Mouse (Mus musculus) cerebellum, adult (tissue): ENCODE results near the gene Lpcat3.
"Not testable (repeated sequence)": the region's sequence is repeated elsewhere in the genome, so short reads cannot be mapped to it uniquely, and the experiment has no call there.

ENCODE experiments used
- ATAC-seq: cut with Nextera tagmentation; 2 replicates; pipeline ENCODE4 v1.9.2; 2017; ENCODE audit warnings: mild to moderate bottlenecking, moderate library complexity, mixed read lengths; ENCODE audit not compliant: insufficient number of reproducible peaks, low FRiP score, low TSS enrichment

Gene Lpcat3

DNA sequence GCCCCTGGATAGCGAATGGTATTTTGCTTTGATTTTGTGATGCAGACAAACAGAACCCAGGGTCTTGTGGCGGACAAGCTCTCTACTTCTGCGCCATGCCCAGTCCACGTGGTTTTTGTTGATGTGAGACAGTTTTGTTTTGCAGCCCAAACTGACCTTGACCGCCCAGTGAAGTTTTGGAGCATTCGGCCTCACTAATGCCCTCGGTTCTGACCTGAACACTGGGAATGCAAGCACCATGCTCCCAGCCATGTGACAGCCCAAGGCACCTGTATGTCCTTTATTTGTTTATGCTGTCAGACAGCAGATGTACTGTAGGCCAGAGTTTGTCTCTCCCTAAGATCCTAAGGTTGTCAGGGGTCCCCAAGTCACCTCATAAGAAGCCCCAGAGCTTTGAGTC is 11.8 kb downstream of the Lpcat3 start:
- ATAC-seq, result no peak

GRCm38 (mm10) chr6:124676171-124676570 is 13.3 kb downstream of the Lpcat3 start:
- no peak for ATAC-seq

DNA sequence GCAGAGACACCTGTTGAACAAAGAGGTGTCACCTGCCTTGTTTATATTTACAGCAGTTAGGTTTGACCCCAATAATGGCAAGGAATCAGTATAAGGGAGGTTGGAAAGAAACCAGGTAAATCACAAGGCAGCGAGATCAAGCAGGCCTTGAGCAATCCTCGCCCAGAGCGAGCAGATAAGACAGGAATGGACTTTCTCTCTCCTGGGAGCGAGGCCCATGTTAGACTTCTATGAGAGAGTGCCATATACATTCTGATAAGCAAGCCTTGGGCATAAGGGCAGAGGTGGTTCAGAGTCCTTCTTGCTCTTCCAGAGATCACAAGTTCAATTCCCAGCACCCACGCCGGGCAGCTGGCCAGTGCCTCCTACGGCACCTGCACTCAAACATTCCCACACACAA is 15.9 kb downstream of the Lpcat3 start:
- no peak for ATAC-seq

DNA sequence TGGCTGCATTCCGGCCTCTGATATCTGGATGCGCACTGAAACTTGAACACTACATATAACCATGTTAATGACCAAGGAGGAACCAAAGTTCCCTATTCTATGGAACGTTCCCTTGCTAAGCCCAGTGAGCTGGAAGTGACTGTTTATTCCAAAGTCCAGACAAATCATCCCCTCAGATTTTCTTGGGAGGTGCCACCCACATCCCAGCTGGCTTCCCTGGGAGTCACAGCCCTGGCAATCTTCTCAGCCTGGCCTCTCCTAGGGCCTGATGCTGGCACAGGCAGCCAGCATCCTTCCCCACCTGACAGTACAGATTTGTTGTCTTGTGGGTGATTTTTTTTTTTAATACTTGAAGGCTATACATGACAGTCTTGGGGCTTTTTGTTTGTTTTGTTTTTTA is 16.7 kb downstream of the Lpcat3 start:
- ATAC-seq, result no peak

- not testable (repeated sequence) for ATAC-seq
These were observed 19.5 kb downstream of the Lpcat3 start for GRCm38 (mm10) chr6:124682291-124682690.

DNA sequence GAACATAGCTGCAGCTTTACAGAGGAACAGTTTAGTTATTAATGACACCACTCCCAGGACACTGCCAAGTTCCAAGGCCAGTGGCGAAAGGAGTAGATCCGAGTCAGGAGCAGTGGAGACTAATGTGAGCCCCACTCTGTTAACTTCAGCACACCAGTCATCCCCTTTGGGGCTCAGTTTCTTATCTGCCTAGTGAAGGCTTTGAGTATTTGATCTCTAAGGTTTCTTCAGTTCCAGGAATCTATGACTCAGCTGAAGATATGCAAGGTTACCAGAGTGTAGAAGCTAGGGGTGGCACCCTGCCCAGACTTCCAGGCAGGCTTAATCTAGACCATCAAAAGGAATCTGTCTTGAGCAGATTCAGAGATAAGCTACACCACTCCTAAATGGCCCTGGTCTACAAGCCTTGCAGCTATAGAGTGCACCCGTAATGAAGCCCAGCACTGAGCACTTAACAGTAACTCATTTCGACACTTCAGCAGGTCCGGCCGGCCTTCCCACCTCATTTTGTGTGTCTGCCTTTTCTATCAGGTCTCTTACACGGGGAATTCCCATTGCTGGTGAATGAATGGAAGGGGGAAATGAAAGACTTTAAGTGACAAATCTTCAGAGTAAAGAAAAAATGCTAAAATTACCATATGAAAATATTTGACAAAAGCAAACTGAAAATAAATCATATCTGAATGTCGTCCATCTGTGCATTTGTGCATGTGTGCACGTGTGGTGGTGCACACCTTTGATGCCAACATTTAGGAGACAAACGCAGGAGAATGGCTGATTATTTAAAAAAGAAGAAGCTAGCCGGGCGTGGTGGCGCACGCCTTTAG is 21.0 kb downstream of the Lpcat3 start:
- no peak; the same call in 1 of the 2 replicates for ATAC-seq

DNA sequence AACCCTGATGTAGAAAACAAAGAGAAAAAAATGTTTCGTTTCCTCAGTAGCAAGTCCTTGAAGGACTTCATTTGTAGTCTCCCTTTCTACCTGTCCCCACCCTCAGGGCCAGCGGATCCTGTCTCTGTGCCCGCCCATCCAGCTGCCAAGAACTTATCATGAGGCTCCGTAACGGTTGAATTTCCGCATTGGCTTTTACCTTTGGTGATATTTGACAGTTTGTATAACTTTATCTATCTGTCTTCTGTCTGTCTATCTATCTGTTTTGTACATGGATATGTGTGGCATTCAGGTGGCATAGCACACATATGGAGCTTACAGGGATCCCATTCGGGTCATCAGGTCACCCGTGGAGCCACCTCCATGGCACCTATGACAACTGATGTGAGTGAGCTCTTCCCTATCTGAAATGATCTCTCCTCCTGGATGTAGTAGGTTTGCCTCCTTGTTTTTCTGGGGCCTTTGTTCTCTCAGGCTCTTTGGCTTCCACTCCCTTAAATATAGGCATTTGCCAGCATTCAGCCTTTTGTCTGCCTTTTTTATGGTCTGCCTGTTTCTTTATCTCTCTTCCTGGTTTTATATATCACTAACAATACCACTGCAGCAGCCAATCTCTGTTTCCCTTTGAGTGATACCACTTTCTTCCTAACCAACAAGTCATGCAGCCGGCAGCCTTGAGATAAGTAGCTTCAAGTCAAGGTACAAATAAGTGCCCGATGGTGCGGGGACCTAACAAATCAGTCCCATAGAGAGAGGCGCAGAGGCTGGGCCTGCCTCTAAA is 23.0 kb downstream of the Lpcat3 start:
- ATAC-seq, result no peak

DNA sequence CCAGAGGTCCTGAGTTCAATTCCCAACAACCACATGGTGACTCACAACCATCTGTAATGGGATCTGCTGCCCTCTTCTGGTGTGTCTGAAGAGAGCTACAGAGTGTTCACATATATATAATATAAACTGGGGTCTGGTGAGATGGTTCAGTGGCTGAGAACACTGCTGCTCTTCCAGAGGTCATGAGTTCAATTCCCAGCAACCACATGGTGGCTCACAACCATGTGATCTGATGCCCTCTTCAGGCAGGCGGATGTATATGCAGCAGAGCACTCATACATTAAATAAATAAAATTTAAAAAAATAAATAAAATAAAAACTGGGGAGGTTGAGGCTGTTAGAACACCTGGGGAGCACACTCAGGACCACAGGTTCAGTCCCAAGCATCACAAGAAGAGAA is 23.8 kb downstream of the Lpcat3 start:
- ATAC-seq, result not testable (repeated sequence)

GRCm38 (mm10) chr6:124688151-124688758 is 25.4 kb downstream of the Lpcat3 start:
- no peak for ATAC-seq

- no peak for ATAC-seq
These were observed 26.2 kb downstream of the Lpcat3 start for GRCm38 (mm10) chr6:124689011-124689410.

DNA sequence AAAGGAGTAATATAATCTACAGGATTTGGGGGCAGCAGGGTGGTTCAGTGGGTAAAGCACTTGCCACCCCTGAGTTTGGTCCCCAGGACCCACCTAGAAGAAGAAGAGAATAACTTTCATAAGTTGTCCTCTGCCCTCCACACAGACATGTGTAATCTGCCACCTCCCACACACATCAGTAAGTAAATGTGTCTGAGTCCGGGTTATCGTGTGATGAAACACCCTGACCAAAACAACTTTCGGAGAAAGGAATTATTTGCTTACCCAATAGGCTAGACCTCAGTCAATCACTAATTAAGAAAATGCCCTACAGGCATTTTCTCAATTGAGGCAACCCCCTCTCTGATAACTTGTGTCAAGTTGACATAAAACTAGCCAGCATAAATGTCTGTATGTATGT is 27.7 kb downstream of the Lpcat3 start:
- ATAC-seq, result no peak

DNA sequence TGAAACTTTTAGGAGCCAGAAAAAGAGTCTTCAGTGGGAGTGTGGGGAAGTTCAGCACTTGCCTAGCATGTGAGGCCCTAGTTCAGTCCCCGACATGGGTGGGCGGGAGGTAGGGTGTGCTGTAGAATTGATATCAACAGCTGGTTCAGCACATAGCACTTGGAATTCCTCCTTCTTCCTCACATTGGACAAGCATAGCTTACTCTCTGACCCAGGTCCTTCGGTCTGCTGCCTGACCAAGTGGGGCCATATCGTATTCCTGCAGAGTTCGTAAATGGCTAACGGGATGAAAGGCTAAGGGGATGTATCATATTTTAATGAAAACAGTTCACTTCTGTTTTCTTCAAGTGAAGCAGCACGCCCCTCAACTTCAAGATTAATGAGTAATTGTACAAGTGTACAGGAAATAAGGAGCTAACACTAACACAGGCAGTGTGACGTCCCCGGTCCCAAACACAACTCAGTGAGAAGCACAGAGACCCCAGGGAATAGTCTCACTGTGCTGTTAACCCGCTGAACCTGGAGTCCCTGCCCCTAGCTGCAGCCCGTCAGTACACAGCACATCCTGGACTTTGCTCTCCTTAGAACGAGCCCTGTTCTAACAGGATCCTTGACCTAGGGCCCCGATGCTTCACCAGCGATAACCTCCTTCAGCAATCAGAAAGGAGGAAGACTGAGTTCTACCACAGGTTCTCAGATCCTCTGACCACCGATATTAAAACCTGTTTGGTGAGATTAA is 30.6 kb downstream of the Lpcat3 start:
- ATAC-seq, result no peak

- ATAC-seq, result no peak
These were observed 31.5 kb downstream of the Lpcat3 start for GRCm38 (mm10) chr6:124694166-124694955.

DNA sequence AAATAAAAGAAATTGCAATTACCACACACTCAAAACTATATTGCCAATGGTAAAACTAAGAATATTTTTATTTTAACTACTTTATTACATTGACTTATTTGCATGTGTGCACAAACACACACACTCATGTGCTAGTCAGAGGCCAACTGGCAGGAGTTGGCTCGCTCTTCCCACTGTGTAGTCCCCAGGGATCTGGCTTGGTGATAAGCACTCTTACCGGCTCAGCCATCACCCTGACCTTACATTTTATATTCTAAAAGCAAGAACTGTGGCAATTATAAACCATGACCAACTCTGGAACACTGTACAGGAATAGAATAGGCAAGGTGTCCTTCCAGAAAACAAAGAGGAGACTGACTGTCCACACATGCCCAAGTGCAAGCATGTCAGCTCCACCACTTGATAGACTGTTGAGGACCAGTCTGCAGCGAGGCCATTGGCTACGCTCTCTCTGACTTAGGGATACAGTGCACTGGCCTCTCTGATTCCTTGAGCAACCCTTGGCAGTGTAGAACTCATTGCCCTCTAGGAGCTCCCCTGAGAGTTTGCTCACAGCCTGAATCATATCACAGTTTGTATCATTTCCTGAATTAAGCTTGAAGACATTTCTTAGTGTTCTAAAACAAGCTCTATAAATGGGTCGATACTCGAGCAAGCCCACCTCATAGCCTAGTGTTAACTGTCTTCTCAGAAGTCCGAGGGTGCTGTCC is 33.8 kb downstream of the Lpcat3 start:
- ATAC-seq, result no peak

DNA sequence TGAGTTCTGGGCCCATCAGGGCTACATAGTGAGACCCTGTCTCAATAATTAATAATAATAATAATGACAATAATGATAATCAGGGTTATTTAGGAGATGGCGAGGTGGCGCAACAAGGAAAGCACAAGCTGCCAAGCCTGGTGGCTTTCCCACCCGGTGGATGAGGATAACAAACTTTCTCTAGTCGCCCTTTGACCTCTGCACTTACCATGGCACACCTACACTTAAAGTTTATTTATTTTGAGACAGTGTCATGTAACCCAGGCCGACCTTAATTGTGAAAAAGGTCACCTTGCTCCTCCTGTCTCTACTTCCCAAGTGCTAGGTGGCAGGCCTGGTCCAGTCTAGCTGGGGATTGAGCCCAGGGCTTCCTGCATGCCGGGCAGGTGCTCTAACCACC is 35.9 kb downstream of the Lpcat3 start:
- ATAC-seq, result no peak

DNA sequence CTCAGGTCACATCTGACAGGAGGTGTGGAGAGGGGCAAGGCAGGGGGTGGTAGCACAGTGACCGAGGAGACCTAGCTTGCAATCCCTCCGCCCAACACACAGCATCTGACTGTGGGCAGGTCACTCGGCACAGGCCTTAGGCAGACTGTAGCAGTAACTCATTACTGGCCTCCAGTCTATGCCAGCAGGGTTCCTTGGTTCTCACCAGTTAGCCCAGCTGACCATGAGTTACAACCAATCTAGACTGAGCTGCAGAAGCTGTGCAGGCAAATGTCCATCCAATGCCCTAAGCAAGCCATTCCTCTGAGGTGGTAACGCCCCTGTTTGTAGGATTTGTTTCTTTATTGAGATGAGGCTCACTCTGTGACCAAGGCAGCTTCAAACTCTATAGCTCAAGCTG is 36.5 kb downstream of the Lpcat3 start:
- ATAC-seq, result peak; percentile 53; the same call in 1 of the 2 replicates

DNA sequence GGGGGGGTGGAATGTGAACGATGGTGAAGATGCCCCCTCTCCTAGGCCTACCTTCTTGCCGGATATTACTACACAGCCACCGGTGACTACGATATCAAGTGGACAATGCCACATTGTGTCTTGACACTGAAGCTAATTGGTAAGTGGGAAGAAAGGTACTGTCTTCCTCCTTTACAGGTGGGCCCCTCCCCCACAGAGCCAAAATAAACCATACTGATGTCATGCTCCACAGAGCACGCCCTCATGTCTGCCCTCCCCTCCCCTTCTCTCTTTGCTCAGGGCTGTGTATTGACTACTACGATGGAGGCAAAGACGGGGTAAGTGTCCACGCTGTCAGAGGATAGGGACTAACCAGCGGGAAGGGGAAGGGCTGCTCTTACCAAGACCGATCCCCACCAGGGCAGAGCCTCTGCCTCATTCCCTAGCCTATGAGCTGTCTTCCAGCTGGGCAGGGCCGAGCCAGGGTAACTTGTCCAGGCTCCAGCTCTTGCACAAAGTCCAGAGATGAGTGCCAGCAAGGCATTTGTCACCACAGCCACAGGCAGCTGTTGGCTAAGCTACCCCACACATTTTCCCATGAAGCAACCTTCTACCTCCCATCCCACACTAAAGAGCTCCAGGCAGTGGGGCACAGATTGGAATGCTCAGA is 37.3 kb downstream of the Lpcat3 start:
- peak; percentile 34 for ATAC-seq

DNA sequence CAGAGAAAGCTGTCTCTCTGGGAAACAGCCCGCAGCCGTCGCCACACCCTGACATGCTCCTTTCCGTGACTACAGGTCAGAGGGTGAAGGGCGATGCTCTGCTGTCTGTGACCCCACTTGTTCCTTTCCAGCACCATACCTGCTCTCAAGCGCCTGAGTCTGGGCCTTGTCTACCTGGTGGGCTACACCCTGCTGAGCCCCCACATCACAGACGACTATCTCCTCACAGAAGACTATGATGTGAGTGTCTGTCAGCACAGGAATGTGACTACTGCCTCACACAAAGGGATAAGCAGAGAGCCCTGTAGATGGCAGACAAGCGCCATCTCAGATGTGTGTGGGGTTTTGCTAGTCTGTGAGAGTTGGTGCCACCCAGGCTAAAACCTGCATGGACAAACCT is 38.5 kb downstream of the Lpcat3 start:
- no peak; the same call in 1 of the 2 replicates for ATAC-seq
